Mouse (Mus musculus) megakaryocyte progenitor cell, adult 5-6 weeks (primary cell): ENCODE results near the gene Iqsec1. TPM values are rescaled to one million over a fixed set of nuclear protein-coding genes. Genes with fewer than 3 reads are reported as not detected.

Source experiments
- ATAC-seq: replicated peaks from 2 replicates; pipeline ENCODE4 v1.8.0; 2016; ENCODE audit warnings: mild to moderate bottlenecking, moderate TSS enrichment, inconsistent platforms; ENCODE audit not compliant: poor library complexity
- total RNA-seq, 2 experiments: library from RNA; stranded (forward) in 1 of 2; stranded (reverse) in 1 of 2; fragments of 157-497, 149-512 nt in 1 of 2; fragments of 200-1000 nt in 1 of 2; gene quantifications; 2 replicates each; pipeline versions ENCODE4 v1.2.3 to v1.2.4; 2015 to 2017

Iqsec1 gene
- total RNA-seq, 2 experiments from 2014 or later: 3.5 to 32.5 TPM

- ATAC-seq: peak; percentile 70
Observed at GRCm38 (mm10) chr6:90787587-90787986, 200.9 kb downstream of the Iqsec1 start.

DNA sequence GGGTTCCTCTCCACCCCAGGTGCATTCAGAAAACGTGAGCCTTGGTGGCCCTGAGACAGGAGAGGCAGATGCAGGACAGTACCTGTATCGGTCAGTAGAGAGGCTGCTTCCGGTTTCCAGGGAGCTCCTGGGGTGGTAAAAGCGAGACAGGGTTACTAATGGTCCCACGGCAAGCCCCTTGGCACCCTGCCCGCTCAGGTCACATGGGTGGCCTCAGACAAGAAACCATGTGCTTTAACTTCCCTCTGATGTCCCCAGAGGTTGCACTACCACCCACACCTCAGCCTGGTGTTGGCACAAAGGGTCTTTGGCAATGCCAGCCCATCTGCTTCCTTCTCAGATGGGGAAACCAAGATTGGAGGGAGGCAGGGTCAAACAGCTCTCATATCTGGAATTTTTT, 201.4 kb downstream of the Iqsec1 start:
- ATAC-seq: peak; percentile 79

- no peak for ATAC-seq
Observed at GRCm38 (mm10) chr6:90786589-90786988, 201.9 kb downstream of the Iqsec1 start.

DNA sequence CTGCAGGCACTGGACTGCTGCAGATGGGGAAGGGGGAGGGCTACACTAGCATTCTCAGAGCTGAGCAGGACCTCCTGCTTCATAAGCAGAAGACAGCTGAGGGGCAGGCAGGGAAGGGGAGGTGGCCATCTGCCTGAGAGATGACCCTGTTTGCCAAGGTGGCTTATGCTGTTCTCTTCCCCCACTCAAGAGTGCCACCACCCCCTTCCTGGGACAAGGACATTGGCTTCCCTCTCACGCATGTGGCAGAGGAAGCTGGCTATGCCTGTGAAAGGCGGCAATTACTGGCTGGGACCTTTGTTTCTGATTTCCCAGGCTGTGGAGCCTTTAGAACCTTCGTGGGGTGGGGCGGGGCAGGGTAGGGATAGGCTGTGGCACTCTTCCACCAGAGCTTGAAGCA, 204.5 kb downstream of the Iqsec1 start:
- ATAC-seq: no peak

GRCm38 (mm10) chr6:90783176-90783575, 205.3 kb downstream of the Iqsec1 start:
- no peak for ATAC-seq

DNA sequence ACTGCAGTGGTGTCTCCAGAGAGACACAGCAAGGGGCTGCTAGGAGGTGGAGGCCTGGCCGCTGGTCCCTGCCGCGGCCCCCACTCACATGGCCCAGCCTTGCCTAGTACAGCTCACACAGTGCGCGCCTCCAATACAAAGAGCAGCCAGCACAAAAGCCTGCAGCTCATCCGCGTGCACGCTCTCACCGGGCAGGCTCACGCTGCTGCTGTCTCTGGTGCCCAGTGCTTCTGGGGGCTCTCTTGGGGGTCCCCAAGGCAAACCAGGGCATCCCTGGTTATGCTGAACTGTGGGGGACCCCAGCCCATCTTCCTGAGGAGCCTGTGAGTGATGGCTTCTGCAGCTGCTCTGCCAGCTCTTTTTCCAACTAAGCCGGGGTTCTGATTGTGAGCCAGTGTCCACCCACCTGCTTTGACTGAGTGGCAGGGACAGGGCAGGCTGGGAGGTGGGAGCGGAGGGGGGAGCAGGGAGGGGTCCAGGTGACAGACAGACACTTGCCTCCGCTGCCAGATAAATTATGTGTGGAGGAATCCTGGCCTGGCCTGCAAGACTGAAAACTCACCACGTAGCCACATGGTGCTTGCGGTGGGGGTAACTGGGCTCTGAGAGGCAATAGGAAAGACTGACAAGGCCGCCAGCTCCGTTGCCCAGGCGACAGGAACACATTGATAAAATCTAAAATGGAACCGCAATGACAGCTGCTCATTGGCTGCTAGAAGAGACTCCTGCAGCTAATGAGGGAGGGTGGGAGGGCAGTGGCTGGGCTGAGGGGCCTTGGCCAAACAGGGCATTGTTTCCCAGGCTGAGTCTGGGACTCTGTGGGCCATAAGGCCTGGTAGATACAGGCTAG, 206.3 kb downstream of the Iqsec1 start:
- ATAC-seq: peak; percentile 61

DNA sequence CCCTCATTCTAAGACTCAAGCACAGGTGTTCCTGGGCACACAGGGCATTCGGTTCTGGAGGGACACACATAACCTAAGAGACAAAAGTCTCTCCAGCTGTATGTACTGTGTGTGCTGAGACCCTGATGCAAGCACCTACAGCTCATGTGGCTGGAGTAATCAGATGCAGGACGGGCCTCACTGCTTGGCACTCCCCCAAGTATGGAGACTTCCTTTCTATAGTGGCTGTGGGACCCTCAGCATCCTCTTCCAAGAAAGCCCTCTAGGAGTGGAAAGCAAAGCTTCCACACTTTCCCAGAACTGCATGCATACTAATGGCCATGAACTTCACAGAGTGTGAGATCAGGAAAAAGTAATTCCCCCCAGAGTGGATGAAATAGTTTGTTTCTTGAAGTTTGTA, 208.0 kb downstream of the Iqsec1 start:
- no peak for ATAC-seq

DNA sequence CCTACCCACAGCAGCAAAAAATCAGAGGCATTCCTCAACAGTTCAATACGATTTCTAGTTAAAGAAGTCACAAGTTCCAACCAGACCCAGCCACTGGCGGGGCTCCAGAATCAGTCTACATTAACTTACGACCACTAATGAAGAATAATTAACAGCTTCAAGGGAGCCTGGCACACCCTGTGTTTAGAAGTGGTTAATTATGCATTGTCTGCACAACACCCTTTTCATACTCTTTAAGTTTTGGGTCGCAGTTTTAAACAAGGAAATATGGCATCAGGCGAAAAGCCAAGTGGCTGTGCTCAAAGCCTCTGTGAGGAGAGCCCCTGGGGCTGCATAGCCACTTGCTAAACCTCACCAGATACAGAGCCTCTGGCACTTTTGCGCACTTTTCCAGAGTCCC, 209.6 kb downstream of the Iqsec1 start:
- no peak for ATAC-seq

DNA sequence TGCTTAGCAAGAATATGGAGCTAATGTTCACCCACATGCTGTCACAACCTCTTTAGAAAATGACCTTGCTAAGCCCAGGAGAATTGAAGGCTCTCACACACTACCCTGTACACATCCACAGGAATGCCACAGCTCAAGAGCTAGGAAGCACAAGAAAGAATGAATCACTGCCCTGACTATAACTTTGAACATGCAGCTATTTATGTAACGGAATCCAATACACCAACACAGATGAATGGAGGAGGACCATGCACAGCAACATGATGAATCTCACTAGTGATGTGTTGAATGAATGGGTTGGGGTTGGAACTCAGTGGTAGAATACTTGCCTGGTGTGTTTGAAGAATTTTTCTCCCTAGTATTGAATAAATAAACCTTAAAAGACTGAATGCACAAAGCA, 211.2 kb downstream of the Iqsec1 start:
- no peak for ATAC-seq

GRCm38 (mm10) chr6:90775606-90776005, 212.9 kb downstream of the Iqsec1 start:
- peak; percentile 80 for ATAC-seq

DNA sequence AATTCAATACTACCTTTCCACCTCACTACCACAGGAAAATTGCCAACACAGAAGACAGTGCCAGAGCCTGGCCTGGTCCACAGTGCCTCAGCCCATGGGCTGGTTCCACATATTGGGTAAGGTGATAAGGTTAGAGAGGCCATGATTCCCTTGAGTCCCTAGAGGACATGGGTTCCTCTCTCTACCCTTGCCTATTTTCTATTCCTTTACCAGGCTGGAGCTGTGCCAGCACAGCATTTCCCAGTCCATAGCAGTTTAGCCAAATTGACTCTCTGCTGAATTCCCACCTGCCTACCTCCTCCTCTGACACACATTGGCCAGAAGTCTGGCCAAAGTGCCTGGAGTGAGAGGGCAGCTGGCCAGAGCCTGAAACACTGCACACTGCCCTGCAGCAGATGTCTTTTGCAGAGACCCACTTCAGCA, 214.7 kb downstream of the Iqsec1 start:
- ATAC-seq: no peak

GRCm38 (mm10) chr6:90772120-90772519, 216.4 kb downstream of the Iqsec1 start:
- no peak for ATAC-seq

- ATAC-seq: no peak
Observed at GRCm38 (mm10) chr6:90768526-90768925, 220.0 kb downstream of the Iqsec1 start.

GRCm38 (mm10) chr6:90767874-90768273, 220.6 kb downstream of the Iqsec1 start:
- no peak for ATAC-seq

DNA sequence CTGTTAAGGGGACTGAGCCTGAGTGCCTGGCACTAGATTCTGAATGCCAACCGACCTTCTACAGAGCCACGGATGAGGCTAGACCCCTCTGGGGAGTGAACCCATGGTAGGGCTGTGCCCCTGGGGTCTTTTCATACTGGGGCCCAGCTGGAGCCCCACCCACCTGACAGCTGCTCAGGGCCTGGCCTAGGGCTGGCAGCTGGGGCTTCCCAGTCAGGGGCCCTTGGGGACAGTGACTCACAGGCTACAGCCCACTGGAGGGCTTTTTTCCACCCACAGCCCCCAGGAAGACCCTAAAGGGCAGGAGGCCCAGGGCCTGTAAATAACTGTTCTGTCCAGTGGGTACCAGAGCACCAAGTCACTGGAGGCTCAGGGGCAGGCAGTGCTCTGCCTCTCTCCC, 223.7 kb downstream of the Iqsec1 start:
- ATAC-seq: no peak

DNA sequence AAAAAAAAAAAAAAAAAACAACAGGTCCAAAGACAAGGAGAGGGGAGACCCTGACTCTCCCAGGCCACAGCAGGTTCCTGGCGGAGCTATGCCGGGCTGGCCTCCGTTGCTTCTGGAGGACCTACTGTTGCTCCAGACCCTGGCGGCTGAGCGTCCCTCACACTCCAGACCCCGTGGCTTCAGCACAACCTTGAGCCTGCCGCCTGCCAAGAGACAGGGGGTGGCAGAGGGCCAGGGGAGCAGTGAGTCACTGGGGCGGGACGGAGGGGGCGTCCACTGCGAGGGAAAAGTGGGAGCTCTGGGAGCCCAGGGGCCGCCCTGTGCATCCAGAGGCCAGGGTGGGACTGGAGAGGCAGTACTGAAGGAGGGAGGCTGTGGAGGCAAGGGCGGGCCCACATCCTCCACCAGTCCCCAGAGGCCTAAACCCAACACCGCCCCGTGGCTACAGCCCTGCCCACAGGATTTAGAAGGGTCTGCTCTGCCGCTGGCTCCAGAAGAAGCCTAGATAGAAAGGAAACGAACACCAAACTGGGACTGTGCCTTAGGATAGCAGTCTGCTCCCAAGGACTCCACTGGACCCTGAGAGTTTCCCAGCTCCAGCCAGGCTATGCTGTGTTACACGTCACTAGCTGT, 224.4 kb downstream of the Iqsec1 start:
- ATAC-seq: no peak

GRCm38 (mm10) chr6:90763295-90763694, 225.2 kb downstream of the Iqsec1 start:
- peak; percentile 30; the same call in 1 of the 2 replicates for ATAC-seq

- ATAC-seq: no peak; the same call in 1 of the 2 replicates
Observed at GRCm38 (mm10) chr6:90762120-90762736, 226.3 kb downstream of the Iqsec1 start.

DNA sequence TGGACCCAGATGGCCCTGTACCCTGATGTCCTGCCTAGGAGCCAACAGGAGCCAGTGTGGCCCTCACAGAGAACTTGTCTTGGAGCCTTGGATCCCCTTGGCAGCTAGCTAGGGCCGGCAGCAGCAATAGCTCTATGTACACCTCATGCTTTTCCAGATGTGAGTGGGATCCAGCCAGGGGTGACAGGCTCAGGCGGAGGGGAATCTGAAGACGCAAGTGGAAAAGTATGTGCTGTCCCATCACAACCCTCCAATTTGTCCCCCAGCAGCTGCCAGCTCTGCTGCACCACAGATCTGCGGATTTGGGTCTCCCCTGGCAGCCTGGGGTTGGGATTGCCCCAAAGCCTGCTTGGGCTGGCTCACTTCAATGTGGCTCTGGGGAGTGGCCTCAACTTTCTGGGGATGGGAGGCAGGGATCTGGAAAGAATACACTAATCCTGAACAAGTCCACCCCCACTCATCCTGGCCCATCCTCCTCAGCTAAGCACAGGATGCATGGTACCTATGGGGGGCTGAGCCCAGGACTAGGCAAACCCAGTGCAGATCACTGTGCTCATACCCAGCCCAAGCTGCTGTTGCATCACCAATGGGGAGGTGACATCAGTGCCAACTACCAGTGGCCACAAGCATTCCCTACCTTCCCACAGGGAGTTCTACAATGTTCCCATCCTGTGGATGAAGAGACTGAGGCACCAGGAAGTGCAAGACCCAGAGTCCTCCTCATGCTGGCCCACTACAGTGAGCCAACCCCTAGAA, 227.0 kb downstream of the Iqsec1 start:
- ATAC-seq: no peak

- ATAC-seq: no peak
Observed at GRCm38 (mm10) chr6:90760886-90761285, 227.6 kb downstream of the Iqsec1 start.

DNA sequence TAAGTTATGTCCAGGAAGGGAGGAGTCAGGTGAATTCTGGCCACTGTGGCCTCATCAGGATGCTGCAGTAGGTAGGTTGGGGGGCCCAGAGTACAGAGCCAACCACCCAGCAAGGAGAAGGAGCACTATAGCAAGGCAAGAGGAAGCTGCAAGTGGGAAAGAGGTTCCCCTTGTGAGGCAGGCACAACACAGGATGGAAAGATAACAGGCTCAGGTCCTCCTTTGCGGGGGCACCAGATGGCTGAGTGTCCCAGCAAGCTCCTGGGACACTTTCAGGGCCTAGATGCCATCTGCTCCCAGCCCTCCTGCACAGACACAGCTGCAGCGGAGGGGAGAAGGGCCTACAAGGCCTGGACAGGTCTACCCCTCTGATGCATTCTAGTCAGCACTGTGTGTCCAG, 228.7 kb downstream of the Iqsec1 start:
- ATAC-seq: no peak
